Mouse (Mus musculus): Measurements from ENCODE around the gene Pkp3. TPM values are rescaled to one million over a fixed set of nuclear protein-coding genes. Genes with fewer than 3 reads are reported as not detected.

Gene Pkp3
- polyA plus RNA-seq, 1 experiment from 2014 or later = 2.3 TPM

Other genes starting within 250 kb of the Pkp3 start
- gene Urah, start 243.2 kb upstream of the Pkp3 start, polyA plus RNA-seq (2014; fragmentation: Nextera tagmentation; extraction: Ambion mirVana) = 0.34 TPM in 1 of 2 replicates, not detected in the other
- gene Scgb1c1, start 232.7 kb upstream of the Pkp3 start, polyA plus RNA-seq (2014; fragmentation: Nextera tagmentation; extraction: Ambion mirVana) = not detected in 2 replicates
- gene Odf3, start 230.4 kb upstream of the Pkp3 start, polyA plus RNA-seq (2014; fragmentation: Nextera tagmentation; extraction: Ambion mirVana) = not detected in 2 replicates
- not detected in 2 replicates for gene Gm45785, start 221.9 kb upstream of the Pkp3 start, polyA plus RNA-seq (2014; fragmentation: Nextera tagmentation; extraction: Ambion mirVana)
- gene Ric8a, start 221.3 kb upstream of the Pkp3 start, polyA plus RNA-seq (2014; fragmentation: Nextera tagmentation; extraction: Ambion mirVana) = 73.3 and 82.2 TPM in 2 replicates
- 27.4 and 31.1 TPM in 2 replicates for gene Bet1l, start 220.6 kb upstream of the Pkp3 start, polyA plus RNA-seq (2014; fragmentation: Nextera tagmentation; extraction: Ambion mirVana)
- 158 and 199 TPM in 2 replicates for gene Psmd13, start 196.2 kb upstream of the Pkp3 start, polyA plus RNA-seq (2014; fragmentation: Nextera tagmentation; extraction: Ambion mirVana)
- gene Sirt3, start 195.9 kb upstream of the Pkp3 start, polyA plus RNA-seq (2014; fragmentation: Nextera tagmentation; extraction: Ambion mirVana) = 22.4 and 26.0 TPM in 2 replicates
- 0.81 and 4.2 TPM in 2 replicates for gene Cox8b, start 177.8 kb upstream of the Pkp3 start, polyA plus RNA-seq (2014; fragmentation: Nextera tagmentation; extraction: Ambion mirVana)
- 0.15 and 0.20 TPM in 2 replicates for gene Nlrp6, start 157.3 kb upstream of the Pkp3 start, polyA plus RNA-seq (2014; fragmentation: Nextera tagmentation; extraction: Ambion mirVana)
- 13.3 and 15.8 TPM in 2 replicates for gene Pgghg, start 136.8 kb upstream of the Pkp3 start, polyA plus RNA-seq (2014; fragmentation: Nextera tagmentation; extraction: Ambion mirVana)
- gene Ifitm5, start 127.9 kb upstream of the Pkp3 start, polyA plus RNA-seq (2014; fragmentation: Nextera tagmentation; extraction: Ambion mirVana) = 1.2 and 1.4 TPM in 2 replicates
- gene Gm45717, start 122.3 kb upstream of the Pkp3 start, polyA plus RNA-seq (2014; fragmentation: Nextera tagmentation; extraction: Ambion mirVana) = 0.69 TPM in 1 of 2 replicates, not detected in the other
- 383 and 395 TPM in 2 replicates for gene Ifitm2, start 122.2 kb upstream of the Pkp3 start, polyA plus RNA-seq (2014; fragmentation: Nextera tagmentation; extraction: Ambion mirVana)
- 8.3 and 12.5 TPM in 2 replicates for gene Ifitm1, start 111.0 kb upstream of the Pkp3 start, polyA plus RNA-seq (2014; fragmentation: Nextera tagmentation; extraction: Ambion mirVana)
- 20.1 and 21.0 TPM in 2 replicates for gene Ifitm3, start 67.4 kb upstream of the Pkp3 start, polyA plus RNA-seq (2014; fragmentation: Nextera tagmentation; extraction: Ambion mirVana)
- gene Ifitm6, start 60.3 kb upstream of the Pkp3 start, polyA plus RNA-seq (2014; fragmentation: Nextera tagmentation; extraction: Ambion mirVana) = not detected in 2 replicates
- not detected in 2 replicates for gene Gm17387, start 49.1 kb upstream of the Pkp3 start, polyA plus RNA-seq (2014; fragmentation: Nextera tagmentation; extraction: Ambion mirVana)
- 14.5 and 17.1 TPM in 2 replicates for gene B4galnt4, start 17.1 kb upstream of the Pkp3 start, polyA plus RNA-seq (2014; fragmentation: Nextera tagmentation; extraction: Ambion mirVana)
- 2.4 and 3.1 TPM in 2 replicates for gene Sigirr, start 22.4 kb downstream of the Pkp3 start, polyA plus RNA-seq (2014; fragmentation: Nextera tagmentation; extraction: Ambion mirVana)
- 0.09 TPM in 1 of 2 replicates, not detected in the other for gene Ano9, start 39.6 kb downstream of the Pkp3 start, polyA plus RNA-seq (2014; fragmentation: Nextera tagmentation; extraction: Ambion mirVana)
- 69.0 and 69.5 TPM in 2 replicates for gene Ptdss2, start 44.2 kb downstream of the Pkp3 start, polyA plus RNA-seq (2014; fragmentation: Nextera tagmentation; extraction: Ambion mirVana)
- gene Rnh1, start 94.6 kb downstream of the Pkp3 start, polyA plus RNA-seq (2014; fragmentation: Nextera tagmentation; extraction: Ambion mirVana) = 69.5 and 69.7 TPM in 2 replicates
- gene Hras, start 115.8 kb downstream of the Pkp3 start, polyA plus RNA-seq (2014; fragmentation: Nextera tagmentation; extraction: Ambion mirVana) = 111 and 122 TPM in 2 replicates
- gene Lrrc56, start 115.9 kb downstream of the Pkp3 start, polyA plus RNA-seq (2014; fragmentation: Nextera tagmentation; extraction: Ambion mirVana) = 9.1 and 9.5 TPM in 2 replicates
- gene Lmntd2, start 135.9 kb downstream of the Pkp3 start, polyA plus RNA-seq (2014; fragmentation: Nextera tagmentation; extraction: Ambion mirVana) = 1.9 and 2.0 TPM in 2 replicates
- 34.4 and 45.7 TPM in 2 replicates for gene Rassf7, start 137.6 kb downstream of the Pkp3 start, polyA plus RNA-seq (2014; fragmentation: Nextera tagmentation; extraction: Ambion mirVana)
- 90.3 and 93.3 TPM in 2 replicates for gene Phrf1, start 150.6 kb downstream of the Pkp3 start, polyA plus RNA-seq (2014; fragmentation: Nextera tagmentation; extraction: Ambion mirVana)
- 0.56 and 0.78 TPM in 2 replicates for gene Irf7, start 188.3 kb downstream of the Pkp3 start, polyA plus RNA-seq (2014; fragmentation: Nextera tagmentation; extraction: Ambion mirVana)
- gene Cdhr5, start 198.6 kb downstream of the Pkp3 start, polyA plus RNA-seq (2014; fragmentation: Nextera tagmentation; extraction: Ambion mirVana) = not detected in 2 replicates
- 13.2 and 13.7 TPM in 2 replicates for gene Sct, start 200.9 kb downstream of the Pkp3 start, polyA plus RNA-seq (2014; fragmentation: Nextera tagmentation; extraction: Ambion mirVana)
- gene Drd4, start 213.8 kb downstream of the Pkp3 start, polyA plus RNA-seq (2014; fragmentation: Nextera tagmentation; extraction: Ambion mirVana) = 0.43 and 0.61 TPM in 2 replicates
- gene Deaf1, start 249.5 kb downstream of the Pkp3 start, polyA plus RNA-seq (2014; fragmentation: Nextera tagmentation; extraction: Ambion mirVana) = 72.3 and 90.1 TPM in 2 replicates
- 29.3 and 32.6 TPM in 2 replicates for gene Tmem80, start 249.5 kb downstream of the Pkp3 start, polyA plus RNA-seq (2014; fragmentation: Nextera tagmentation; extraction: Ambion mirVana)

All from neural tube, embryonic 11.5 days (tissue).